Mouse (Mus musculus) heart, adult 2 months (tissue): ENCODE measurements at regions not wholly inside any gene's neighbourhood (a gene's known extent, or its start where the extent isn't known, plus 50 kb on each side); places are given as distances from the start of the nearest gene placed in this dataset.

Experiments used
- DNase-seq, 2 experiments: peaks; one replicate each; pipeline ENCODE4 v3.0.0; 2021
- H3K27ac ChIP-seq: fragments of 200-600 bp; 2 replicates; pipeline ENCODE4 v1.8.1; 2022
- H3K27me3 ChIP-seq: fragments of 200-500 bp; 2 replicates; pipeline ENCODE4 v1.6.1; 2012; ENCODE audit warnings: mild to moderate bottlenecking, low read length, inconsistent platforms, mixed read lengths; ENCODE audit not compliant: control insufficient read depth, insufficient read depth
- H3K36me3 ChIP-seq: fragments of 200-500 bp; 2 replicates; pipeline ENCODE4 v1.6.1; 2012; ENCODE audit warnings: low read length, inconsistent platforms; ENCODE audit not compliant: control insufficient read depth, insufficient read depth
- H3K4me1 ChIP-seq: fragments of 200-500 bp; 2 replicates; pipeline ENCODE4 v1.6.1; 2011; ENCODE audit warnings: low read length; ENCODE audit not compliant: control insufficient read depth, insufficient read depth
- H3K4me3 ChIP-seq: fragments of 200-600 bp; 2 replicates; pipeline ENCODE4 v1.8.1; 2022
- H3K79me2 ChIP-seq: fragments of 200-500 bp; replicated peaks from 2 replicates; pipeline ENCODE4 v1.6.1; 2012; ENCODE audit warnings: mild to moderate bottlenecking, inconsistent platforms, low read length, moderate library complexity, mixed read lengths; ENCODE audit not compliant: control insufficient read depth, insufficient read depth
- H3K9ac ChIP-seq: fragments of 200-500 bp; 2 replicates; pipeline ENCODE4 v1.6.1; 2012; ENCODE audit warnings: low read depth, mild to moderate bottlenecking, control low read depth, inconsistent platforms, low read length, mixed read lengths
- CTCF ChIP-seq: fragments of 200-600 bp; IDR thresholded peaks from 2 replicates; pipeline ENCODE4 v1.8.1; 2022; ENCODE audit warnings: antibody characterized with exemption, mild to moderate bottlenecking, moderate library complexity
- EP300 ChIP-seq: fragments of 200-500 bp; IDR thresholded peaks from 2 replicates; pipeline ENCODE4 v1.6.1; 2011; ENCODE audit warnings: low read depth, low read length, control low read depth; ENCODE audit not compliant: insufficient read depth
- POLR2A ChIP-seq: fragments of 200-500 bp; IDR thresholded peaks from 2 replicates; pipeline ENCODE4 v1.6.1; 2011; ENCODE audit warnings: mild to moderate bottlenecking, low read depth, low read length, control low read depth; ENCODE audit not compliant: insufficient read depth
- WGBS: fragments of 180-500 bp; shearing (Covaris S2); methylation state at CpG from one replicate; pipeline ENCODE4 v1.1.7; 2018; 5-methylcytosine and 5-hydroxymethylcytosine counted together
- intact Hi-C: fragments of 180-260 bp; cut with DNase I; formaldehyde crosslinking; loops from one replicate; pipeline ENCODE4 v1.15.1; 2025

DNA sequence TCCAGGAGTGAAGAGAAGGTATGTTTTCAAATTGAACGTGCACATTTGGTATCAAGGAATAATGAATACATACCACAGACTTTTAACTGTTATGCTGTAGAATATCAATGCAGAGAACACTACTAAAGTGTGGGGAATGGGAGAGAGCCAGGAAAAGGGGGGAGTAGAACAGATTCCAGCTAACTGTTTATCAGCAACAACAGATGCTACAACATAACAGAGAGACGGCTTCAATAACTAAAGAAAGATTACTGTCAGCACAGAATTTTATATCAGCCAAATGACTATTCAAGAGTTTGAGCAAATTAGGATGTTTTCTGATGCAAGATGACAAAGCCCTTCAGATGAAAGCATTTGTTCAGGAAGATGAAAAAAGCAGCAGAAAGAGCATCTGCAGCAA, 183.0 kb downstream of the Cox7c start:
- TF ChIP-seq POLR2A (no peak), EP300 (no peak)
- Histone ChIP-seq H3K36me3 (no peaks in the 10 kb centered on the region), H3K9ac (no peak overlapping the region), H3K4me3 (no peak overlapping the region), H3K79me2 (no peaks in the 10 kb centered on the region), H3K27ac (no peak overlapping the region), H3K4me1 (no peaks in the 10 kb centered on the region), H3K27me3 (no peaks in the 10 kb centered on the region)
- 51% methylated on average over 2 of the region's 2 CpGs for WGBS
- DNase-seq, result no peak
- intact Hi-C loops, result no loop called here

DNA sequence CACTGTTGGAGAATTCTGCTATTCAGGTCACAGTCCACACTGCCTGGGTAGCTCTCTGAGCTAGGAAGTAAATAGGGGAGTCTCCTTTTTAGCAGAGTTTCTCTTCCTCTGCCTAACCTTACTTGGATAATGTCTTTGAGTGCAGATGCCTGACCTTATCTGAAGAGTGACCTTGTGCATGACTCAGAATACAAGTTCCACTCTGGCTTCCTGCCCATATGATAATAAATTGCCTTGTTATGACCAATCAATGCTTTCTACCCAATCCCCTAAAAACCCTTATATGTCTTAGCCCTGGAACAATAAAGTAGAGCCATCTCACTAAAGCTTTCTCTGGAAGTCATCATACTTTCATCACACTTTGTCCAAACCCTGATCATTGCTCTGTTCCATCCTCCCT, 198.4 kb downstream of the Cox7c start:
- Histone ChIP-seq H3K79me2 (no peaks in the 10 kb centered on the region), H3K4me1 (no peaks in the 10 kb centered on the region), H3K36me3 (no peaks in the 10 kb centered on the region), H3K9ac (no peak overlapping the region), H3K27me3 (no peaks in the 10 kb centered on the region), H3K27ac (no peak overlapping the region), H3K4me3 (no peak overlapping the region)
- no peak for TF ChIP-seq POLR2A
- intact Hi-C loops, result no loop called here
- no peak for DNase-seq

DNA sequence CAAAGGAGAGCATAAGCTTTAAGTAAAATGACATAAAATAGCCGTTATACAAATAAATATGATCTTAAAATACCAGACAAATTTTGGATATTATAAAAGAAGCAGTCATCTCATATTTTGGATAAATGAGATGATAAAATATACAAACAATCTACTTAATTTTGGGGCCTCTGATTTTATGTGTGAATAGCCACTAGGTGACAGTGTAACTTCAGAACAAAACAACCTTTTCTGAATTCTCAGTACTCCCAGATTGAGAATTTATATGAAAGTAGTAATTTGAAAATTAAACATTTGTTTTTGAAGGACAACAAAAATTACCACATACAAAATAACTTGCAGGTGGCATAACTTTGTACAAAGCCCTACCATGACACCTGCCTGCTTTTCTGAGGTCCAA, 216.8 kb downstream of the Cox7c start:
- H3K27ac ChIP-seq, result no peak overlapping the region
- no peaks in the 10 kb centered on the region for H3K36me3 ChIP-seq
- no peaks in the 10 kb centered on the region for H3K79me2 ChIP-seq
- H3K4me3 ChIP-seq, result no peak overlapping the region
- 57% methylated on average over 1 of the region's 1 CpGs for WGBS
- intact Hi-C loops, result no loop called here
- TF ChIP-seq CTCF (peak; percentile 30), EP300 (no peak), POLR2A (no peak)
- no peak for DNase-seq
- no peaks in the 10 kb centered on the region for H3K27me3 ChIP-seq
- no peak overlapping the region for H3K9ac ChIP-seq
- H3K4me1 ChIP-seq, result no peaks in the 10 kb centered on the region
